Mouse (Mus musculus): ENCODE data around the gene Klf6. TPM values are rescaled to one million over a fixed set of nuclear protein-coding genes. Genes with fewer than 3 reads are reported as not detected.

Gene Klf6
- polyA plus RNA-seq, 1 experiment = 35.4 TPM

- no peak for DNase-seq (ENCODE audit: low read depth)
Observed at GRCm38 (mm10) chr13:5899641-5900040, 38.4 kb downstream of the Klf6 start.

- no peak for DNase-seq (ENCODE audit: low read depth)
Observed at GRCm38 (mm10) chr13:5913201-5913600, 51.9 kb downstream of the Klf6 start.

DNA sequence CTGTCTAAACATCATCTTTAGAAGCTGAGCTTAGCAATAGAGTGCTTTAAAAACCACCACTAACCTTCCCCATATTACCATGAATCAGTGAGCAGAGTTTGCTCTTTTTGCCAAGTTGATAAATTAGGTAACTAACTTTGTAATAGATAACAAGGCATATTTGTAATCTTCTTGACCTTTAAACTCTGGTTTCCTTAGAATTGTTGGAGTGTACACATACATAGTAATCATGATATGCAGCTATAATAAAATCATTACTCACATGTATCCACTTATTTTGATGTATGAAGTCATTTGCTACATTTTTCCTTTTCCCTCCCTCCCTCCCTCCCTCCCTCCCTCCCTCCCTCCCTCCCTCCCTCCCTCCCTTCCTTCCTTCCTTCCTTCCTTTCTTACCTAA, 56.1 kb downstream of the Klf6 start:
- DNase-seq (ENCODE audit: low read depth) = no peak

DNA sequence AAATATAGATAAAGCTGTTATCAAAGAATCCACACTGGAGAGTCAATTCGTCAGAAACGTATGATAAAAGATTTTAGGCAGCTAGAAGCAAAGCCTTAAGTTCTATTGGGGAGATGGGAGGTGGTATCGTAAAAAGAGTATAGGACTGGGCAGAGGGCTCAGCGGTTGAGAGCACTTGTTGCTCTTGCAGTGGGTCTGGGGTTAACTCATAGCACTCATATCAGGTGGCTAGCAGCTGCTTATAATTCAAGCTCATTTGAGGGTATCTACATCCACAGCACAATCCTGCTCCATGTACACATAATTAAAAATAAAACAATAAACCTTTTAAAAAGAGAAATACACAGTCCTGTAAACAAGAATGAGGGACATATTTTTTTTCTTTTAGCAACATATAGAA, 58.7 kb downstream of the Klf6 start:
- no peak for DNase-seq (ENCODE audit: low read depth)
